Mouse (Mus musculus) heart, embryonic 16.5 days (tissue): Measurements from ENCODE around the gene Lekr1. TPM values are rescaled to one million over a fixed set of nuclear protein-coding genes. Genes with fewer than 3 reads are reported as not detected.

Source experiments
- ATAC-seq: fragments of 200-750 bp; cut with Nextera tagmentation; replicated peaks from 2 replicates; pipeline ENCODE4 v1.8.0; 2017; ENCODE audit warnings: moderate number of reproducible peaks; ENCODE audit not compliant: insufficient read depth, low FRiP score; ENCODE audit errors: extremely low read depth
- H3K27ac ChIP-seq: fragments of 300-500 bp; sonication (generic); 2 replicates; pipeline ENCODE4 v1.5.1; 2014; ENCODE audit warnings: mild to moderate bottlenecking, low read length, control low read depth, moderate library complexity
- H3K27me3 ChIP-seq: fragments of 300-500 bp; sonication (generic); 2 replicates; pipeline ENCODE4 v1.6.1; 2014; ENCODE audit warnings: low read length, mixed read lengths; ENCODE audit not compliant: control insufficient read depth, insufficient read depth
- H3K36me3 ChIP-seq: fragments of 300-500 bp; sonication (generic); 2 replicates; pipeline ENCODE4 v1.6.1; 2014; ENCODE audit not compliant: control insufficient read depth, insufficient read depth
- H3K4me1 ChIP-seq: fragments of 300-500 bp; sonication (generic); 2 replicates; pipeline ENCODE4 v1.6.1; 2014; ENCODE audit warnings: low read length, mixed read lengths; ENCODE audit not compliant: control insufficient read depth, insufficient read depth
- H3K4me2 ChIP-seq: fragments of 300-500 bp; sonication (generic); 2 replicates; pipeline ENCODE4 v1.6.1; 2014; ENCODE audit warnings: low read depth, mild to moderate bottlenecking, control low read depth, low read length
- H3K4me3 ChIP-seq: fragments of 300-500 bp; sonication (generic); 2 replicates; pipeline ENCODE4 v1.5.1; 2014; ENCODE audit warnings: mild to moderate bottlenecking, control low read depth, low read length
- H3K9ac ChIP-seq: fragments of 300-500 bp; sonication (generic); 2 replicates; pipeline ENCODE4 v1.6.1; 2014; ENCODE audit warnings: low read length, control low read depth
- H3K9me3 ChIP-seq: fragments of 300-500 bp; sonication (generic); replicated peaks from 2 replicates; pipeline ENCODE4 v1.6.1; 2016; ENCODE audit warnings: low read length; ENCODE audit not compliant: control insufficient read depth
- WGBS: fragments of 180-500 bp; shearing (Covaris S2); extraction: QIAGEN DNeasy Blood & Tissue Kit; methylation state at CpG from one replicate; pipeline ENCODE4 v1.1.7; 2014; 5-methylcytosine and 5-hydroxymethylcytosine counted together
- polyA plus RNA-seq: library from polyadenylated mRNA; unstranded; fragments of >200 nt; fragmentation: Nextera tagmentation; extraction: Ambion mirVana; gene quantifications from 2 replicates; pipeline ENCODE4 v1.2.1, GENCODE M21; 2015

Gene Lekr1
- polyA plus RNA-seq, 1 experiment from 2014 or later: 7.1 TPM

GRCm38 (mm10) chr3:65773910-65774309 is 107.9 kb downstream of the Lekr1 start:
- no peaks in the 10 kb centered on the region for H3K4me1 ChIP-seq
- H3K27me3 ChIP-seq: no peaks in the 10 kb centered on the region
- no peaks in the 10 kb centered on the region for H3K36me3 ChIP-seq
- ATAC-seq: no peak
- H3K9ac ChIP-seq: no peak overlapping the region
- WGBS: 85% methylated on average over 1 of the region's 1 CpGs
- H3K4me2 ChIP-seq: no peak overlapping the region
- H3K27ac ChIP-seq: no peak overlapping the region
- no peak overlapping the region for H3K4me3 ChIP-seq
- H3K9me3 ChIP-seq: no peaks in the 10 kb centered on the region

- H3K27ac ChIP-seq: no peak overlapping the region
- no peak overlapping the region for H3K4me3 ChIP-seq
- no peaks in the 10 kb centered on the region for H3K9me3 ChIP-seq
- 74% methylated on average over 5 of the region's 5 CpGs for WGBS
- no peaks in the 10 kb centered on the region for H3K36me3 ChIP-seq
- H3K4me1 ChIP-seq: no peaks in the 10 kb centered on the region
- H3K4me2 ChIP-seq: no peak overlapping the region
- no peak for ATAC-seq
- no peak overlapping the region for H3K9ac ChIP-seq
- no peaks in the 10 kb centered on the region for H3K27me3 ChIP-seq
These were observed 109.1 kb downstream of the Lekr1 start for GRCm38 (mm10) chr3:65775096-65775495.

- Histone ChIP-seq H3K9me3 (no peaks in the 10 kb centered on the region), H3K27me3 (no peaks in the 10 kb centered on the region), H3K27ac (no peak overlapping the region), H3K4me2 (no peak overlapping the region), H3K4me1 (0 out of 2 replicates have a peak, but pooled peaks cover 5% of the 10 kb centered on the region), H3K4me3 (no peak overlapping the region), H3K36me3 (no peaks in the 10 kb centered on the region), H3K9ac (no peak overlapping the region)
- no peak for ATAC-seq
- 56% methylated on average over 5 of the region's 5 CpGs for WGBS
These were observed 116.2 kb downstream of the Lekr1 start for GRCm38 (mm10) chr3:65782246-65782645.

GRCm38 (mm10) chr3:65790076-65790685 is 124.2 kb downstream of the Lekr1 start:
- ATAC-seq: no peak
- H3K9ac ChIP-seq: no peak overlapping the region
- H3K27ac ChIP-seq: no peak overlapping the region
- no peak overlapping the region for H3K4me2 ChIP-seq
- no peaks in the 10 kb centered on the region for H3K36me3 ChIP-seq
- no peaks in the 10 kb centered on the region for H3K9me3 ChIP-seq
- no peaks in the 10 kb centered on the region for H3K4me1 ChIP-seq
- H3K4me3 ChIP-seq: no peak overlapping the region
- H3K27me3 ChIP-seq: no peaks in the 10 kb centered on the region
- 32% methylated on average over 3 of the region's 3 CpGs for WGBS

- Histone ChIP-seq H3K9me3 (0 out of 2 replicates have a peak, but pooled peaks cover 4% of the 10 kb centered on the region), H3K4me2 (no peak overlapping the region), H3K36me3 (no peaks in the 10 kb centered on the region), H3K27me3 (no peaks in the 10 kb centered on the region), H3K9ac (no peak overlapping the region), H3K4me3 (no peak overlapping the region), H3K4me1 (no peaks in the 10 kb centered on the region), H3K27ac (no peak overlapping the region)
- ATAC-seq: no peak
- 78% methylated on average over 4 of the region's 4 CpGs for WGBS
These were observed 127.5 kb downstream of the Lekr1 start for GRCm38 (mm10) chr3:65793561-65793960.

GRCm38 (mm10) chr3:65794711-65795110 is 128.7 kb downstream of the Lekr1 start:
- H3K36me3 ChIP-seq: no peaks in the 10 kb centered on the region
- no peaks in the 10 kb centered on the region for H3K4me1 ChIP-seq
- ATAC-seq: no peak
- no peak overlapping the region for H3K4me2 ChIP-seq
- no peak overlapping the region for H3K27ac ChIP-seq
- H3K27me3 ChIP-seq: no peaks in the 10 kb centered on the region
- 87% methylated on average over 2 of the region's 2 CpGs for WGBS
- H3K9ac ChIP-seq: no peak overlapping the region
- H3K9me3 ChIP-seq: 0 out of 2 replicates have a peak, but pooled peaks cover 4% of the 10 kb centered on the region
- H3K4me3 ChIP-seq: no peak overlapping the region

- 0 out of 2 replicates have a peak, but pooled peaks cover 4% of the 10 kb centered on the region for H3K9me3 ChIP-seq
- 90% methylated on average over 5 of the region's 5 CpGs for WGBS
- no peak for ATAC-seq
- no peak overlapping the region for H3K4me2 ChIP-seq
- H3K36me3 ChIP-seq: no peaks in the 10 kb centered on the region
- no peaks in the 10 kb centered on the region for H3K4me1 ChIP-seq
- no peaks in the 10 kb centered on the region for H3K27me3 ChIP-seq
- no peak overlapping the region for H3K4me3 ChIP-seq
- no peak overlapping the region for H3K9ac ChIP-seq
- no peak overlapping the region for H3K27ac ChIP-seq
These were observed 131.5 kb downstream of the Lekr1 start for GRCm38 (mm10) chr3:65797345-65798137.

- Histone ChIP-seq H3K9me3 (0 out of 2 replicates have a peak, but pooled peaks cover 4% of the 10 kb centered on the region), H3K36me3 (no peaks in the 10 kb centered on the region), H3K4me3 (no peak overlapping the region), H3K4me1 (no peaks in the 10 kb centered on the region), H3K9ac (no peak overlapping the region), H3K27me3 (no peaks in the 10 kb centered on the region), H3K4me2 (no peak overlapping the region), H3K27ac (no peak overlapping the region)
- 77% methylated on average over 4 of the region's 4 CpGs for WGBS
- ATAC-seq: no peak
These were observed 134.9 kb downstream of the Lekr1 start for GRCm38 (mm10) chr3:65800962-65801361.

- WGBS: 77% methylated on average over 5 of the region's 5 CpGs
- H3K4me1 ChIP-seq: no peaks in the 10 kb centered on the region
- H3K36me3 ChIP-seq: no peaks in the 10 kb centered on the region
- H3K27me3 ChIP-seq: no peaks in the 10 kb centered on the region
- H3K4me2 ChIP-seq: no peak overlapping the region
- no peak overlapping the region for H3K9ac ChIP-seq
- no peak for ATAC-seq
- H3K27ac ChIP-seq: no peak overlapping the region
- H3K9me3 ChIP-seq: 0 out of 2 replicates have a peak, but pooled peaks cover under 1% of the 10 kb centered on the region
- H3K4me3 ChIP-seq: no peak overlapping the region
These were observed 136.2 kb downstream of the Lekr1 start for GRCm38 (mm10) chr3:65802185-65802584.
